ENCODE assay signal across 13 mouse cellular contexts in genomic region chr9:92402628-92403027, GRCm38 (mm10).
"Had no signal": no experiment of that assay in that cellular context is flagged by ENCODE, and none has a peak within 500 bp of the region (broad histone marks: within the 10 kb centered on the region; RNA-seq: fewer than 3 reads in every experiment).

No protein-coding gene starts in this region.

- H3K4me2 ChIP-seq: liver, embryonic 13.5 days; midbrain, embryonic 11.5 days; stomach, embryonic 15.5 days had no signal

- H3K36me3 ChIP-seq: liver, embryonic 13.5 days; stomach, embryonic 15.5 days had no signal

- DNase-seq: kidney, adult 9 months; kidney, postnatal 14 days; kidney, postnatal 4 days; liver, embryonic 13.5 days; lung, adult 2 months; lung, postnatal 14 days; lung, postnatal 4 days; midbrain, embryonic 14.5 days; right cerebral cortex, postnatal 14 days; spleen, adult 18-20 months; thymus, postnatal 25 days had no signal

- H3K27ac ChIP-seq: liver, embryonic 13.5 days; stomach, embryonic 15.5 days had no signal

- H3K9me3 ChIP-seq: liver, embryonic 13.5 days; stomach, embryonic 15.5 days had no signal

- H3K4me3 ChIP-seq: liver, embryonic 13.5 days; stomach, embryonic 15.5 days had no signal

- H3K27me3 ChIP-seq: liver, embryonic 13.5 days; stomach, embryonic 15.5 days had no signal

- H3K4me1 ChIP-seq: liver, embryonic 13.5 days; stomach, embryonic 15.5 days had no signal

- H3K9ac ChIP-seq: liver, embryonic 13.5 days; stomach, embryonic 15.5 days had no signal
